Comparison of ENCODE assay signal across 27 mouse cellular contexts in genomic region chr2:4394641-4395040, GRCm38 (mm10).
DNase-seq lines count a peak whose midpoint lies in the region; ATAC-seq lines count a peak whose summit lies in the region.
"Had no signal": no experiment of that assay in that cellular context is flagged by ENCODE, and none has a peak within 500 bp of the region (broad histone marks: within the 10 kb centered on the region; RNA-seq: fewer than 3 reads in every experiment).

No protein-coding gene starts in this region.

- ATAC-seq in hematopoietic stem cell, adult 5-6 weeks (replicated peaks in 1 of 2; ENCODE audit: insufficient read depth in 1 of 2, low FRiP score in 2 of 2, low TSS enrichment in 1 of 2, low read depth in 1 of 2, poor library complexity in 2 of 2, severe bottlenecking in 2 of 2), result peak; percentile 70
- ATAC-seq in kidney, embryonic 15.5 days (replicated peaks; ENCODE audit: low FRiP score), result no peak
- ATAC-seq: CD4-positive, CD25-positive, alpha-beta regulatory T cell, adult 4 months; forebrain, embryonic 14.5 days; forebrain, postnatal 0 days; hindbrain, postnatal 0 days; inflammation-experienced regulatory T-cells, adult 6 months; intestine, embryonic 16.5 days; Patski had no signal

- peaks cover 16% of the 10 kb centered on the region for H3K4me1 ChIP-seq in kidney, embryonic 15.5 days

- no peak overlapping the region for H3K27ac ChIP-seq in kidney, embryonic 15.5 days
- H3K27ac ChIP-seq: forebrain, embryonic 10.5 days; heart, embryonic 15.5 days; hindbrain, embryonic 14.5 days; hindbrain, postnatal 0 days had no signal

- no peak overlapping the region for H3K9ac ChIP-seq in kidney, embryonic 15.5 days
- H3K9ac ChIP-seq: forebrain, postnatal 0 days; heart, embryonic 12.5 days; heart, embryonic 15.5 days; hindbrain, embryonic 14.5 days had no signal

- DNase-seq in 416B (ENCODE audit: low read depth), result peak; percentile 8
- peak; percentile 21 for DNase-seq in MEL-GATA-1-ER (ENCODE audit: extremely low read depth, low read depth)
- DNase-seq in thymus, postnatal 36 days, result no peak
- DNase-seq in spleen, postnatal 10 days (ENCODE audit: low spot score in 2 of 2), result no peak
- DNase-seq: adrenal gland, adult 2 months; adrenal gland, postnatal 14 days; cerebellum, adult 11 months; cerebellum, adult 2 months; cerebellum, adult 9-11 months; cerebellum, postnatal 25 days; forebrain, postnatal 0 days; gastrocnemius, postnatal 25 days; heart, postnatal 10 days; heart, postnatal 36 days; kidney, adult 2 months had no signal

- WGBS in kidney, embryonic 15.5 days, result 73% methylated on average over 7 of the region's 7 CpGs

- no peaks in the 10 kb centered on the region for H3K27me3 ChIP-seq in kidney, embryonic 15.5 days
- H3K27me3 ChIP-seq: heart, embryonic 12.5 days; heart, embryonic 15.5 days; Patski had no signal

- H3K4me2 ChIP-seq in kidney, embryonic 15.5 days, result no peak overlapping the region
- H3K4me2 ChIP-seq: heart, embryonic 12.5 days; heart, embryonic 15.5 days; hindbrain, embryonic 14.5 days had no signal

- H3K4me3 ChIP-seq in kidney, embryonic 15.5 days (replicated peaks), result no peak overlapping the region
- H3K4me3 ChIP-seq: forebrain, embryonic 10.5 days; heart, embryonic 12.5 days; heart, embryonic 15.5 days had no signal

- no peaks in the 10 kb centered on the region for H3K9me3 ChIP-seq in kidney, embryonic 15.5 days (replicated peaks)
- H3K9me3 ChIP-seq: heart, embryonic 15.5 days had no signal

- H3K36me3 ChIP-seq in kidney, embryonic 15.5 days, result no peaks in the 10 kb centered on the region
- H3K36me3 ChIP-seq: forebrain, embryonic 10.5 days; heart, embryonic 12.5 days; heart, embryonic 15.5 days had no signal

Comparison
In these comparisons a context has a peak if more than half of its experiments do, and no peak if none do; other contexts are left out.
1. DNase-seq: peak in 416B (single experiment) and MEL-GATA-1-ER (single experiment); none in thymus, postnatal 36 days (0 of 2) and spleen, postnatal 10 days (0 of 2).